Mouse (Mus musculus): ENCODE data around the gene Dusp2. TPM values are rescaled to one million over a fixed set of nuclear protein-coding genes. Genes with fewer than 3 reads are reported as not detected.
"Not testable (repeated sequence)": the region's sequence is repeated elsewhere in the genome, so short reads cannot be mapped to it uniquely, and the experiment has no call there.

The Dusp2 gene
- 11.6 and 16.7 TPM in 2 replicates for polyA plus RNA-seq (2015; fragmentation: Nextera tagmentation; extraction: Ambion mirVana)

GRCm38 (mm10) chr2:127335767-127336496, at the start of gene Dusp2:
TSS of gene Dusp2 (plus strand) at chr2:127336159.
- 1% methylated on average over 52 of the region's 76 CpGs for WGBS
- H3K27me3 ChIP-seq: peaks cover 14% of the 10 kb centered on the region
- peak within 1 kb of the TSS; percentile 61 for H3K4me3 ChIP-seq
- peak within 1 kb of the TSS; percentile 66 for H3K9ac ChIP-seq
- no peaks in the 10 kb centered on the region for H3K9me3 ChIP-seq (replicated peaks)
- peak within 1 kb of the TSS; percentile 79 for H3K27ac ChIP-seq
- peaks cover 38% of the 10 kb centered on the region for H3K4me1 ChIP-seq (replicated peaks)
- no peaks in the 10 kb centered on the region for H3K36me3 ChIP-seq
- peak within 1 kb of the TSS; percentile 93 for H3K4me2 ChIP-seq
- ATAC-seq (replicated peaks; ENCODE audit: insufficient number of reproducible peaks, insufficient read depth, low FRiP score, low read depth): peak; percentile 85

GRCm38 (mm10) chr2:127292250-127292649, 43.7 kb upstream of the Dusp2 start:
- no peaks in the 10 kb centered on the region for H3K27me3 ChIP-seq
- H3K4me2 ChIP-seq: no peak overlapping the region
- H3K9ac ChIP-seq: no peak overlapping the region
- WGBS: 52% methylated on average over 4 of the region's 4 CpGs
- no peak for ATAC-seq (replicated peaks; ENCODE audit: insufficient number of reproducible peaks, insufficient read depth, low FRiP score, low read depth)
- H3K36me3 ChIP-seq: peaks cover 69% of the 10 kb centered on the region
- no peaks in the 10 kb centered on the region for H3K4me1 ChIP-seq (replicated peaks)
- H3K9me3 ChIP-seq (replicated peaks): no peaks in the 10 kb centered on the region
- H3K27ac ChIP-seq: no peak overlapping the region
- H3K4me3 ChIP-seq: no peak overlapping the region

GRCm38 (mm10) chr2:127297001-127297805, 38.8 kb upstream of the Dusp2 start:
- 86% methylated on average over 7 of the region's 7 CpGs for WGBS
- H3K9ac ChIP-seq: no peak overlapping the region
- no peaks in the 10 kb centered on the region for H3K27me3 ChIP-seq
- no peak overlapping the region for H3K4me3 ChIP-seq
- no peak for ATAC-seq (replicated peaks; ENCODE audit: insufficient number of reproducible peaks, insufficient read depth, low FRiP score, low read depth)
- no peak overlapping the region for H3K27ac ChIP-seq
- no peaks in the 10 kb centered on the region for H3K9me3 ChIP-seq (replicated peaks)
- H3K36me3 ChIP-seq: peaks cover 79% of the 10 kb centered on the region
- no peak overlapping the region for H3K4me2 ChIP-seq
- H3K4me1 ChIP-seq (replicated peaks): no peaks in the 10 kb centered on the region

GRCm38 (mm10) chr2:127298056-127298455, 37.9 kb upstream of the Dusp2 start:
- Histone ChIP-seq H3K4me3 (no peak overlapping the region), H3K4me2 (no peak overlapping the region), H3K36me3 (peaks cover 71% of the 10 kb centered on the region), H3K27ac (no peak overlapping the region), H3K9ac (no peak overlapping the region), H3K4me1 (replicated peaks) (no peaks in the 10 kb centered on the region), H3K27me3 (no peaks in the 10 kb centered on the region), H3K9me3 (replicated peaks) (no peaks in the 10 kb centered on the region)
- WGBS: 93% methylated on average over 1 of the region's 1 CpGs
- ATAC-seq (replicated peaks; ENCODE audit: insufficient number of reproducible peaks, insufficient read depth, low FRiP score, low read depth): no peak

- no peaks in the 10 kb centered on the region for H3K4me1 ChIP-seq (replicated peaks)
- H3K4me3 ChIP-seq: no peak overlapping the region
- 79% methylated on average over 3 of the region's 3 CpGs for WGBS
- H3K27ac ChIP-seq: no peak overlapping the region
- H3K4me2 ChIP-seq: no peak overlapping the region
- no peak for ATAC-seq (replicated peaks; ENCODE audit: insufficient number of reproducible peaks, insufficient read depth, low FRiP score, low read depth)
- H3K9me3 ChIP-seq (replicated peaks): no peaks in the 10 kb centered on the region
- no peaks in the 10 kb centered on the region for H3K27me3 ChIP-seq
- peaks cover 51% of the 10 kb centered on the region for H3K36me3 ChIP-seq
- no peak overlapping the region for H3K9ac ChIP-seq
These were observed 35.3 kb upstream of the Dusp2 start for GRCm38 (mm10) chr2:127300701-127301100.

- WGBS: 93% methylated on average over 3 of the region's 3 CpGs
- no peak for ATAC-seq (replicated peaks; ENCODE audit: insufficient number of reproducible peaks, insufficient read depth, low FRiP score, low read depth)
- no peaks in the 10 kb centered on the region for H3K9me3 ChIP-seq (replicated peaks)
- no peak overlapping the region for H3K4me2 ChIP-seq
- H3K4me3 ChIP-seq: no peak overlapping the region
- no peaks in the 10 kb centered on the region for H3K4me1 ChIP-seq (replicated peaks)
- peaks cover 39% of the 10 kb centered on the region for H3K36me3 ChIP-seq
- no peak overlapping the region for H3K27ac ChIP-seq
- H3K9ac ChIP-seq: no peak overlapping the region
- no peaks in the 10 kb centered on the region for H3K27me3 ChIP-seq
These were observed 34.1 kb upstream of the Dusp2 start for GRCm38 (mm10) chr2:127301883-127302282.

GRCm38 (mm10) chr2:127304192-127304591, 31.8 kb upstream of the Dusp2 start:
- H3K4me1 ChIP-seq (replicated peaks); H3K27me3 ChIP-seq; H3K9ac ChIP-seq; H3K27ac ChIP-seq; ATAC-seq (replicated peaks; ENCODE audit: insufficient number of reproducible peaks, insufficient read depth, low FRiP score, low read depth); H3K9me3 ChIP-seq (replicated peaks); H3K4me2 ChIP-seq; H3K4me3 ChIP-seq: not testable (repeated sequence)
- peaks cover 16% of the 10 kb centered on the region for H3K36me3 ChIP-seq
- 83% methylated on average over 4 of the region's 4 CpGs for WGBS

- WGBS: 77% methylated on average over 3 of the region's 3 CpGs
- Histone ChIP-seq H3K36me3 (peaks cover 11% of the 10 kb centered on the region), H3K4me2 (no peak overlapping the region), H3K9ac (no peak overlapping the region), H3K4me1 (replicated peaks) (no peaks in the 10 kb centered on the region), H3K27ac (no peak overlapping the region; the same call in 1 of the 2 replicates), H3K4me3 (no peak overlapping the region), H3K9me3 (replicated peaks) (no peaks in the 10 kb centered on the region), H3K27me3 (no peaks in the 10 kb centered on the region)
- ATAC-seq (replicated peaks; ENCODE audit: insufficient number of reproducible peaks, insufficient read depth, low FRiP score, low read depth): no peak
These were observed 31.2 kb upstream of the Dusp2 start for GRCm38 (mm10) chr2:127304609-127305210.

GRCm38 (mm10) chr2:127306123-127306522, 29.8 kb upstream of the Dusp2 start:
- Histone ChIP-seq H3K4me1 (replicated peaks) (no peaks in the 10 kb centered on the region), H3K4me2 (no peak overlapping the region), H3K27me3 (no peaks in the 10 kb centered on the region), H3K9me3 (replicated peaks) (no peaks in the 10 kb centered on the region), H3K9ac (no peak overlapping the region), H3K27ac (no peak overlapping the region), H3K36me3 (no peaks in the 10 kb centered on the region), H3K4me3 (no peak overlapping the region)
- ATAC-seq (replicated peaks; ENCODE audit: insufficient number of reproducible peaks, insufficient read depth, low FRiP score, low read depth): no peak

- Histone ChIP-seq H3K9me3 (replicated peaks) (peaks cover 2% of the 10 kb centered on the region; the same call in 1 of the 2 replicates), H3K4me1 (replicated peaks) (no peaks in the 10 kb centered on the region), H3K27me3 (no peaks in the 10 kb centered on the region), H3K4me3 (no peak overlapping the region), H3K9ac (no peak overlapping the region), H3K36me3 (no peaks in the 10 kb centered on the region), H3K27ac (no peak overlapping the region), H3K4me2 (no peak overlapping the region)
- 42% methylated on average over 3 of the region's 3 CpGs for WGBS
- ATAC-seq (replicated peaks; ENCODE audit: insufficient number of reproducible peaks, insufficient read depth, low FRiP score, low read depth): no peak
These were observed 28.8 kb upstream of the Dusp2 start for GRCm38 (mm10) chr2:127307179-127307578.

GRCm38 (mm10) chr2:127308660-127309059, 27.3 kb upstream of the Dusp2 start:
- H3K9ac ChIP-seq: no peak overlapping the region
- H3K36me3 ChIP-seq: no peaks in the 10 kb centered on the region
- H3K9me3 ChIP-seq (replicated peaks): peaks cover 2% of the 10 kb centered on the region; the same call in 1 of the 2 replicates
- H3K4me3 ChIP-seq: no peak overlapping the region
- WGBS: 93% methylated on average over 2 of the region's 2 CpGs
- no peak overlapping the region for H3K27ac ChIP-seq
- no peaks in the 10 kb centered on the region for H3K4me1 ChIP-seq (replicated peaks)
- no peaks in the 10 kb centered on the region for H3K27me3 ChIP-seq
- H3K4me2 ChIP-seq: no peak overlapping the region
- ATAC-seq (replicated peaks; ENCODE audit: insufficient number of reproducible peaks, insufficient read depth, low FRiP score, low read depth): no peak
